Mouse (Mus musculus) heart, adult 2 months (tissue): ENCODE data around the gene Rrp15.

Experiments used
- CTCF ChIP-seq: fragments of 200-600 bp; IDR thresholded peaks from 2 replicates; pipeline ENCODE4 v1.8.1; 2022; ENCODE audit warnings: antibody characterized with exemption, mild to moderate bottlenecking, moderate library complexity
- POLR2A ChIP-seq: fragments of 200-500 bp; IDR thresholded peaks from 2 replicates; pipeline ENCODE4 v1.6.1; 2011; ENCODE audit warnings: mild to moderate bottlenecking, low read depth, low read length, control low read depth; ENCODE audit not compliant: insufficient read depth

GRCm38 (mm10) chr1:186772005-186772404 is 22.8 kb upstream of the Rrp15 start:
- TF ChIP-seq CTCF = no peak
- no peak for TF ChIP-seq POLR2A
